Mouse (Mus musculus): ENCODE results near the gene Coa3.
A peak's percentile ranks its signal among the peaks of the same experiment; 100 is the strongest.

The Coa3 gene

GRCm38 (mm10) chr11:101252941-101253340 is 26.0 kb downstream of the Coa3 start:
- no peak for DNase-seq (ENCODE audit: low spot score in 2 of 2)

DNA sequence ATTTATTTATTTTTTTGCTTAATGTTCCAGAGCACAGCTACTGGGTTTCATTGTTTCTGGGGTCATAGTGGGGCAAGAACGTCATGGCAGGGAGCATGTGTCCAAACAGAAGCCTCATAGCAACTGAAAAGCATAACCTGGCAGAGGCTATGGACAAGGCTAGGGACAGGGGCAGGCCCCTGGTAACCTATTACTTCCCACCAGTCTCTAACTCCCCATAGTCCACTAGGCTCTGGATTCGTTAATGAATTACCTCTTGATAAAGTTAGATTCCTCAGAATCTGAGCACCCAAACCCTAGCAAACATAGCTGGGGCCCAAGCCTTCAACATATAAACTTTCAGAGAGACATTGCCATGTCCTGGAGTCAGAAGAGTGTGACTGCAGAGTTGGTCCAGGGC is 27.9 kb downstream of the Coa3 start:
- no peak for DNase-seq (ENCODE audit: low spot score in 2 of 2)

DNA sequence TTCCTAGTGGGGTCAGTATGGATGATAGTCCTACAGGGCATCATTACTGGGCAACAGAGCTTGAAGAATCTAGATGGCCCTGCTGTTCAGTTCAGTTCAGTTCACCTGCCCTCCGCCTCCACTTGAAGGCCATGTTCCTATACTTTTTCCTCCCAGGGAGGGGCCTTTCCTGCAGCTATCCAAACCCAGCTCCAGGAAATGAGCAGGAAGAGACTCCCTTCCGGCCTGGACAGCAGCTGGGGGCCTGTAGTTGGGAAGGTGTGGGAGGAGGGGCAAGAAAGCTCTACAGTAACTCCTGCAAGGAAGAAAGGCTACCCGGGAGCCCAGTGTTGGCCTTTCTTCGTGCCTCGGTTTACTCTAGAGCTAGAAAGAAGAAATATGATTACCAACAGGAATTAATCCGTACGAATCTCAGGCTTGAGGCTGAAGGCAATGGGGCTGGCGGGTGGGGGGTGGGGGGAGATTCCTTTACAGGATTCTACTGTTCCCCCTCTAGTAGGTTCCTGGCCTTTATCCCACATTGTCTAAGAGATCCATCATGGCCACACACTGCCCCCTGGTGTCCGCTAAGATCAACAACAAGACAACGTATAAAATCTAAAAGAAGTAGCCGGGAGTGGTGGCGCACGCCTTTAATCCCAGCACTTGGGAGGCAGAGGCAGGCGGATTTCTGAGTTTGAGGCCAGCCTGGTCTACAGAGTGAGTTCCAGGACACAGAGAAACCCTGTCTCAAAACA is 30.5 kb downstream of the Coa3 start:
- peak in 1 of 2 experiments; percentile 52 for DNase-seq (ENCODE audit: low spot score in 2 of 2)

DNA sequence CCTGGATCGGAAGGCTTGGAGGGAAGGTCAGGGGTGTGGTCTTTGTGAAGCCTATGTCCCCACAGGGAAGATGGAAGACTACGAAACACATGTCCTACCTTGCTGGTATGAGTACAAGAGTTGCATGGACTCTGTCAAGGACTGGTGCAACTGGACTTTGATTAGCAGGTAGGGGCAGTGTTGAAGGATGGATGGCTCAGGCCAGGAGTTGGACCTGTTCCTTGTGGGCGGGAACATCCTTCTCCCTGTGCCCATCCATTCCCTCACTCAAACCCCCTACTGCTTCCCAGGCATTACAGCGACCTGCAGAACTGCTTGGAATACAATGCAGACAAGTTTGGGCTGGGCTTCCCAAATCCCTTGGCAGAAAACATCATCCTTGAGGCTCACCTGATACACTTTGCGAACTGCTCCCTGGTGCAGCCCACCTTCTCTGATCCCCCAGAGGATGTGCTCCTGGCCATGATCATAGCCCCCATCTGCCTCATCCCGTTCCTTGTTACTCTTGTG is 31.3 kb downstream of the Coa3 start:
- DNase-seq (ENCODE audit: low spot score in 2 of 2), result no peak

DNA sequence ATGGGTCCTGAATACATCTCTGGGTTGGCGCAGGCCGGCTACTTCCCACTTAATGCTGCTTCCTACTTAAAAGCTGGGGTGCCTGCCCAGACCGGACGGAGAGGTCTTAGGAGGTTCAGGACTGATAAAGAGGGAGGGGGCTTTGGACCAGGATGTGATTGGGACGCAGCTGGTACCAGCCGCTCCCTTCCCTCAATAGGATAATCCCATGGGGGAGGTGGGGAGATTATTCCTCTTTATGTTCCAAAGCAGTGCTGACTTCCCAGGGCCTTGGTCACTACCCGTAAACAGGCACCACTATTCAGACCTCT is 32.3 kb downstream of the Coa3 start:
- DNase-seq (ENCODE audit: low spot score in 2 of 2), result no peak

DNA sequence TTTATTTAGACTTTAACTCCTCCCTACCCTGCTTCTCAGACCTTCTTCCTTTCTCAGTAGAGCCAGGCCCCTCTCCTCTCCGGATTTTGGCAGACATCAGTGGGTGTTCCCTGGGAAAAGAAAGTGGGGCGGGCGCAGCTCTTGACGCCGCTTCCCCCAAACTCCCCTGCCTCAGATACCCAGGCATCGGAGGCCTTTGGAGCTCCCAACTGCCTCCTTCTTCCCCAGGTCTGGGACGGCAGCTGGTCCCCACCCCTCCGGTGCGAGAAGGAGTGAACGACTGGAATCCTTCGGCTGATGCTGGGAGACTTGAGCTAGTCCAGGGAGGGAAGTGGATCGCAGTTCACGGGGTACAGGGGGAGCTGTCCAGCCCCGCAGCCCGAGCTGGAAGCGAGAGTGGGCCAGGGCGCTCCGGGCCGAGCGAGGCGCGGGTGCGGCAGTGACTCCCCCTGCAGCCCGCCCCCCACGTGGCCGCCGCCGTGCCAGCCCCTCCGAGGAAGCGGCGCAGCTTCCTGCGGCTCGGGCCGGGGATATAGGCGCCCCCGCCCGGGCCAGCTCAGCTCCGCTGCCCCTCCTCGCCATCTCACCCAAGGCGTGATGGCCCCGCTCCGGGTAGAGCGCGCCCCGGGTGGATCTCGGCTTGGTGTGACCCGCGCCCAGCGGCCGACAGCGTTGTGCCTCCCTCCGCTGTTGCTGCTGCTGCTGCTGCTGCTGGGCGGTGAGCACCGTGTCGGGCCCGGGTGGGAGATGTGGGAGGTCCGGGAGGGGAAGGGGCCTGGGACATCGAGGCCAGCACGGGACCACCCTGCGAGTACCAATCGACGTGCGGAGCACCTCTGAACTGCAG is 32.8 kb downstream of the Coa3 start, which contains the start of gene Ramp2:
TSS of gene Ramp2 (plus strand) at position 174 of the 847 bp plus-strand sequence.
- no peak for DNase-seq (ENCODE audit: low spot score in 2 of 2)

DNA sequence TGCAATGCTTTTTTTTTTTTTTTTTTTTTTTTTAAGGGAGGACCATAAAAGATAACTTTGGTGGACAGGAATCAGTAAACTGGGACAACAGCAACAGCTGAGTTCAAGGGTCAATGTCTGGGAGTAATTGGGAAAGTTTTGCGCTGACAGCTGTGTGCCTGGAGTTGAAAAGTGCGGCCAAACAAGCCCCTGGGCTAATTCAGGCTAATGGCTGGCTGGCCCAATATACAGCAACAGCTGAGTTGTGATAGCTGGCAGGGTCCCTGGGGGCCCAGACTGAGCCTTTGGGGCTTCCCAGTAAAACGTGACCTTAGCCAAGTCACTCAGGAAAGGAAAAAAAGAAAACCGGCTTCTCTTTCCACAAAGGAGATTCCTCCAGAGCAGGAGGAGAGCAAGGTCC is 33.8 kb downstream of the Coa3 start:
- DNase-seq (ENCODE audit: low spot score in 2 of 2), result no peak

DNA sequence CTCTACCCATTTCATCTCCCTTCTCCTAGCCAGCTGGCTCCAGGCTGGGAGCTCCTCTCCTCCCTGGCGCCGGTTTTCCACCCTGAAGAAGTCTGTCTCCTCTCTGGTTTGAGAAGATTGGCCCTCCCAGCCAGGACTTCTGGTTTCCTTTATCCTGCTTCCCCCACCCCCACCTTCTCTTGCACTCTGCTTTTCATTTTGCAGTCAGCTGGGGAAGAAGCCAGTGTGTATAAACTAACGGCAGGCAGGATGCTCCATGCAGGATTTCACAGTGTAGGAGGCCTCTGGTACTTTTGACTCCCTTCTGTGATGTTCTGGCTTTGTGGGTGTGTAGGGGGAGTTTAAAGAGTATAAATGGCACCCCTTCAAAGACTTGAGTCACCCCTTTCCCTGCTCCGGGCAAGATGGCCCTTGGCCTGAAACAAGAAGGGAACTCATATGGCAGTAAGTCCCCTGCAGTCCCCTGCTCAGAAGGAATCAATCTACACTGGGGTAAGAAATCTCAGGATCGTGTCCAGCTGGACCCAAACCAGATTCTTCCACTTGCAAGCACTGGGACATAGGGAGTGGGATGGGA is 40.8 kb downstream of the Coa3 start:
- no peak for DNase-seq (ENCODE audit: low spot score in 2 of 2)

- no peak for DNase-seq (ENCODE audit: low spot score in 2 of 2)
Measured at GRCm38 (mm10) chr11:101236782-101237181, 42.1 kb downstream of the Coa3 start.

DNA sequence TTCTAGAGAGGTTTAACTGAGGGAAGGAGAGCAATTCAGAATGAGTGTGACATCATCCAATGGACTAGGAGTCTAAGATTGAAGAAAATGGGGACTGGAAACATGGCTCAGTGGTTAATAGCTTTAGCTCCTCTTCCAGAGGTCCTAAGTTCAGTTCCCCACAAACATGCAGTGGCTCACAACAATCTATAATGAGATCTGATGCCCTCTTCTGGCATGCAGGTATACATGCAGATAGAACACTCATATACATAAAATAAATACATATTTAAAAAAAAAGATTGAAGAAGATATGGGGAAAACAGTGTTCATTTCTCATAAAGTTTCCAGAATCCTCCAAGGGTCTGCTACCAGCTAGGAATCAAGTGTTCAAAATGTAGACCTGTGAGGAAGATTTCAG is 43.5 kb downstream of the Coa3 start:
- no peak for DNase-seq (ENCODE audit: low spot score in 2 of 2)

DNA sequence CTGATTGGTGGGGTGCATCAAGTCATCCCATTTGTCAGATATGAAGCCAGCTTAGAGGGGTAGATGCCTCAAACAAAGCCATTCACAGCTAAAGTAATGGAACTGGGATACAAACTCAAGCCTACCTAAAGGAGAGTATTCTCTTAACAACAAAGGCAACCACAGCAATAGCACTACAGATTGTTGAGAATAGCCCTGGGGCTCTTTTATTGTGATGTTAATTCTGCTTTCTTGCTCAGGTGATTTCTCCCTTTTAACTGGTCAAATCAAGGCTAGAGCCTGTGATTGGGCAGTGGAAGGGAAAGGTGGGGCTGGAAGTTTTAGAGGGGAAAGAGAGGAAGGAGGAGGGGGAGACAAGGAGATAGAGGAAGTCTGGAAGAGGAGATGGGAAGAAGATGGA is 44.8 kb downstream of the Coa3 start:
- no peak for DNase-seq (ENCODE audit: low spot score in 2 of 2)

GRCm38 (mm10) chr11:101233240-101233639 is 45.7 kb downstream of the Coa3 start:
- no peak for DNase-seq (ENCODE audit: low spot score in 2 of 2)

GRCm38 (mm10) chr11:101232010-101232839 is 46.7 kb downstream of the Coa3 start:
- DNase-seq (ENCODE audit: low spot score in 2 of 2), result no peak

DNA sequence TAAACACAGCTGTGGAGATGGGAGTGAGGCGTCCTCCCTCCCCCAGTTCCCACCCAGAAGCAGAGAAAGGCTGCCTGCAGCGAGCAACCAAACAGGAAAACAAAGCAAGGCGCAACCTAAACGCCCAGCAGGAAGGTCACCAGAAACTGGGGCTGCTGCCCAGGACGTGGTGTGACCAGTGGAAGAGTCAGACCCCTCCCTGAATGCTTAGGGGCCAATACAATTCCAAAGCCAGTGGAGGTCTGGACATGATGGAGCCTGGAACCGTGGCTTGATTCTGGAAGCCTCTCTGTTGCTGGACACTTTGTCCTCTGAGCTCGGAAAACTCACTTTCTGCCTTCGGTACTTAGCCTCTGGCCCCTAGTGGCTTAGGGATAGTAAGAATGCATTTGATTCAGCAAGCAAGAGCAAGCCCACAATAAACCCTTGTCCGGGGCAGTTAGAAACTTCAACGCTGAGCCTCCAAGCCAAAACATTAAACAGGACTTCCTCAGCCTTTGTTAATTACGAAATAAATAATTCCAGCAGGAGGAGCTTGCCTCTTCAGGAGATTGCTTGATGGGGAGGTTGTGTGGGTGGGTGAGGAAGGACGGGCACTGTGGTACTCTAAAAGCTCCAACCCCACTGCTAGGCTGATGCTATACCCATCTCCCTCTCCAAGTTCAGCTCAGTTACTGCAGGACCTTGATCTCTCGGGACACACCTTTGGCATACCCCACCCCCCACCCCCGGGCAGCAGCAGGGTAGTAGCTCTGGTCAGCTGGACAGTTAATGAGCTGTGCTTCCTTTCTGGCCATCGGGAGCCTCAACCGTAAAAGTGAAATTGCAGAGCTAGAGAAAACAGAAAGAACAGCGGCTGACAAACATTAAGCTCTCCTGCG is 47.7 kb downstream of the Coa3 start:
- no peak for DNase-seq (ENCODE audit: low spot score in 2 of 2)

DNA sequence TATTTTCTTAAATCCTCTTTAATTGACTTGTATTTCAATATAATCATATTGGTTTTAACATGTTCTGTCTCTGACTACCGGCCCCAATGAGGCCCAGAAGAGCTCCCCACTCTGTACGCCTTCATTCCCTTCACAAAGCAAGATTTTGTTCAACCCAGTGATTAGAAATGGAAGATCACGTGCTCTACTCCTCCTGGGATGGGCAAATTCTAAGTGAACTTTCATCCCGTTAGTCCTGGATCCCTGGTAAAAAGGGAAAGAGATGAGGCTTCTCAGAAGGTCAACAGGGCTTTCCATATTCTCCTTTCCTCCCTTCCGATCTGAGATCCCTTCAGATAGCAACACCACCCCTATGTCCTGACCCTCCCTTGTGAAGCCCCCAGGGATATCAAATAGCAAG is 48.4 kb downstream of the Coa3 start:
- DNase-seq (ENCODE audit: low spot score in 2 of 2), result no peak

DNA sequence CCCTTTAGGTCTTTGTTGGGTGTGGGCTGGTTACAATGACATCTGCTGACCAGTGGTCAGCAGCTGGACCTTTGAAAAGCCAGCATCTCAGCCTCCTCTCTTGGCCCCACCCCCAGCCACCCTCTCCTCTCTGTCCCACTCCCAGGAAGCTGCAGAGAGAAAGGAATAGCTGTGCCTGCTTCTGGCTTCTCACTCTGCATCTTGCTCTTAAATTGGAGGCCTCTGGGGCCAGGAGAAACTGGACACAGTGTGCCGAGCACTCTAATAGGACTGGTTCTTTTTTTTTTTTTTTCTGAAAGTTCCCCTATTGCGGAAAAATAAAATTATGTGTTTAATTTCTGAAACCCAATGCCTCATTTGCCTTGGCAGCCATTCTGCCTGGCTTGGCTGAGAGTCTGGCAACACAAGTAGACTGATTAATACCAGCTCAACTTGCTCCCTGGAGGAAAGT is 48.8 kb downstream of the Coa3 start:
- no peak for DNase-seq (ENCODE audit: low spot score in 2 of 2)

DNA sequence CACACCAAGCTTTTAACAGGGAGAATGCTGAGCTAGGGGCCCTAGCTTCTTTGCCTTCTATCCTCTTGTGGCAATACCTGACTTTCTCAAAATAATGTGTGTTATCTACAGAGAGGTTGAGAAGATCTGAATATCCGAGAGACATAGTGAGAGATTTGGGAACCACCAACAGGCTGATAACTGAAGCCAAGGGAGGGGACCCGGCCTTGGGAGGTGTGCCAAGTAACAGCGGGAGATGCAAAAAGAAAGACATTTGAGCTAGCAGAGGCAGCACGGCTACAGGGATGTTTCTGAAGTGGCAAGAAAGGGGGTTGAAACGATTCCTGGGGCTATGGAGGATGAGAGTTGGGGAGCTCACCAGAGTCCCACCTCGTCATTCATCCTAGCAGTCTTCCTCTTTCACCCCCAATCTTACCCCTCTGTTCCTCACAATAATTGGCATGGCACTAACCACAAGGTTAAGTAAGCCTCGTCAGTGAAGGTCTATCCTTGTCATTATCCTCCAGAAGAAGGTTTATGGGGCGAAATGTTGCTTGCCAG is 49.5 kb downstream of the Coa3 start:
- DNase-seq (ENCODE audit: low spot score in 2 of 2), result no peak
